Mouse (Mus musculus) lung, embryonic 16.5 days (tissue): ENCODE measurements around the gene Cd68. TPM values are rescaled to one million over a fixed set of nuclear protein-coding genes. Genes with fewer than 3 reads are reported as not detected.

Experiments used
- ATAC-seq: fragments of 200-750 bp; cut with Nextera tagmentation; 2 replicates; pipeline ENCODE4 v1.8.0; 2017; ENCODE audit warnings: low read depth, mild to moderate bottlenecking, moderate library complexity
- H3K27ac ChIP-seq: fragments of 300-500 bp; sonication (generic); 2 replicates; pipeline ENCODE4 v1.5.1; 2014; ENCODE audit warnings: mild to moderate bottlenecking, control low read depth, low read length
- H3K27me3 ChIP-seq: fragments of 300-500 bp; sonication (generic); 2 replicates; pipeline ENCODE4 v1.6.1; 2014; ENCODE audit warnings: low read depth, low read length, mixed read lengths; ENCODE audit not compliant: control insufficient read depth, insufficient read depth
- H3K36me3 ChIP-seq: fragments of 300-500 bp; sonication (generic); 2 replicates; pipeline ENCODE4 v1.6.1; 2014; ENCODE audit warnings: low read length; ENCODE audit not compliant: control insufficient read depth, insufficient read depth
- H3K4me1 ChIP-seq: fragments of 300-500 bp; sonication (generic); replicated peaks from 2 replicates; pipeline ENCODE4 v1.6.1; 2014; ENCODE audit warnings: low read length, mixed read lengths; ENCODE audit not compliant: control insufficient read depth, insufficient read depth
- H3K4me2 ChIP-seq: fragments of 300-500 bp; sonication (generic); 2 replicates; pipeline ENCODE4 v1.6.1; 2014; ENCODE audit warnings: low read depth, low read length, control low read depth
- H3K4me3 ChIP-seq: fragments of 300-500 bp; sonication (generic); 2 replicates; pipeline ENCODE4 v1.5.1; 2014; ENCODE audit warnings: mild to moderate bottlenecking, low read length, control low read depth
- H3K9ac ChIP-seq: fragments of 300-500 bp; sonication (generic); 2 replicates; pipeline ENCODE4 v1.6.1; 2014; ENCODE audit warnings: low read length, control low read depth
- H3K9me3 ChIP-seq: fragments of 300-500 bp; sonication (generic); 2 replicates; pipeline ENCODE4 v1.6.1; 2016; ENCODE audit warnings: low read length; ENCODE audit not compliant: control insufficient read depth
- WGBS: fragments of 180-500 bp; shearing (Covaris S2); extraction: QIAGEN DNeasy Blood & Tissue Kit; methylation state at CpG from one replicate; pipeline ENCODE4 v1.1.7; 2014; 5-methylcytosine and 5-hydroxymethylcytosine counted together
- polyA plus RNA-seq: library from polyadenylated mRNA; unstranded; fragments of >200 nt; fragmentation: Nextera tagmentation; extraction: Ambion mirVana; gene quantifications from 2 replicates; pipeline ENCODE4 v1.2.1, GENCODE M21; 2015

The Cd68 gene
- polyA plus RNA-seq, 1 experiment from 2014 or later: 19.2 TPM

DNA sequence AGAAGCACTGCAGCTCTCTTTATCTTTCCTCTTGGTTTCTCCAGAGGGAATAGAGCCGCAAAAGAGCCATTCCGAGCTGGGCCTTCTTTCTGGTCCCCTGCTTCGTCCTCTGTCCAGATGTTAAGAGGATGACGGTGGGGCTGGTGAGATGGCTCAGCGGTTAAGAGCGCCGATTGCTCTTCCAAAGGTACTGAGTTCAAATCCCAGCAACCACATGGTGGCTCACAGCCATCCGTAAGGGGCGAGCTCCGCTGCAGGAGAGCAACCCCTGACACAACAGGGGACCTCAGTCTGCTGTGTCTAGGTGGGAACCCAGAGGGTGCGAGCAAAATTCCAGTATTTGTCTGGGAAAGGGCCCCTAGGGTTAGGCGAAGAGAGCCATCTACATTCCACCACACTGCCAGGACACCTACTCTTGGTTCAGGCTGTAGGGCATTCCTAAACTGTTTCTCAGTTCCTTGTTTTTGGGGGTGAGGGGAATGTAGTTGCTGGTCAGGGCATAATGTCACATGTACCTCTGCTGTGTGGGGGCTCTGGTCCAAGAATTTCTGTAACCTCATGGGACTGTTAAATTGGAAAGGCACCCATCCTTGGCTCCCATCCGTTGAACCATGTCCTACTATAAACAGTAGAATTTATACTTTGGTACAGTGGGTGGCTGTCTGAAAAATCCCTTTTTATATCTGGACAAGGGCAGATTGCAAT is 2.8 kb downstream of the Cd68 start:
- H3K27me3 ChIP-seq: no peaks in the 10 kb centered on the region
- H3K9me3 ChIP-seq: no peaks in the 10 kb centered on the region
- H3K4me3 ChIP-seq: peak overlapping the region; percentile 69
- ATAC-seq: no peak
- peaks cover 33% of the 10 kb centered on the region for H3K36me3 ChIP-seq
- 60% methylated on average over 13 of the region's 13 CpGs for WGBS
- H3K4me2 ChIP-seq: peak overlapping the region; percentile 58
- peaks cover 13% of the 10 kb centered on the region for H3K4me1 ChIP-seq
- peak overlapping the region; percentile 76 for H3K9ac ChIP-seq
- peak overlapping the region; percentile 97 for H3K27ac ChIP-seq

GRCm38 (mm10) chr11:69662213-69662966 is 3.6 kb downstream of the Cd68 start, which contains the start of gene Mpdu1:
Gene Mpdu1, minus strand, starts transcription at chr11:69662642.
- Histone ChIP-seq H3K4me1 (peaks cover 13% of the 10 kb centered on the region), H3K36me3 (peaks cover 26% of the 10 kb centered on the region), H3K27me3 (no peaks in the 10 kb centered on the region), H3K27ac (peak within 1 kb of the TSS; percentile 97), H3K4me2 (peak within 1 kb of the TSS; percentile 58), H3K9me3 (no peaks in the 10 kb centered on the region), H3K4me3 (peak within 1 kb of the TSS; percentile 69), H3K9ac (peak within 1 kb of the TSS; percentile 76)
- WGBS: under 1% methylated on average over 48 of the region's 48 CpGs
- peak; percentile 97 for ATAC-seq

GRCm38 (mm10) chr11:69661221-69661881 is 4.6 kb downstream of the Cd68 start:
- 60% methylated on average over 3 of the region's 3 CpGs for WGBS
- Histone ChIP-seq H3K4me3 (peak overlapping the region; percentile 69), H3K9me3 (no peaks in the 10 kb centered on the region), H3K4me1 (peaks cover 13% of the 10 kb centered on the region), H3K27me3 (no peaks in the 10 kb centered on the region), H3K27ac (peak overlapping the region; percentile 97), H3K4me2 (peak overlapping the region; percentile 58), H3K9ac (peak overlapping the region; percentile 76), H3K36me3 (peaks cover 25% of the 10 kb centered on the region)
- no peak for ATAC-seq

DNA sequence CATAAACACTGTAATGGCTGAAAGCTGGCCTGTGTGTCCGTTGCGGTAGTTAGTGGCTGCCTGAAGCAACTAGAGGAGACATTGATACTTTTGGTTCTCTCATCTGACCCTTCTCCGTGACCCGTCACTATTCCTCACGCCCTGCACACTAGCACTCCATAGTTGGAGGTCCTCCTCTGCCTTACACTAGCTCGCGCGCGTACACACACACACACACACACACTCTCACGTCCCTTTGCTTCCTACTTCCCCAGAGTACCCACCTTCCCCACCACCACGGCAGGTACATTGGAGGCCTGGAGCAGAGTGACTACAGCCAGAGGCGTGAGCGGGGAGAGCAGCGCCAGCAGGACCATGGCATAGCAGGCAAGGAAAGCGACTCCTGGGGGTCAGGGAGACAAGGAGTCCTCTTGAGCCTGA is 8.5 kb downstream of the Cd68 start:
- Histone ChIP-seq H3K27me3 (no peaks in the 10 kb centered on the region), H3K4me1 (peaks cover 19% of the 10 kb centered on the region), H3K4me3 (no peak overlapping the region), H3K9me3 (no peaks in the 10 kb centered on the region), H3K4me2 (no peak overlapping the region), H3K27ac (no peak overlapping the region), H3K9ac (no peak overlapping the region), H3K36me3 (peaks cover 21% of the 10 kb centered on the region)
- WGBS: 80% methylated on average over 15 of the region's 15 CpGs
- no peak for ATAC-seq

DNA sequence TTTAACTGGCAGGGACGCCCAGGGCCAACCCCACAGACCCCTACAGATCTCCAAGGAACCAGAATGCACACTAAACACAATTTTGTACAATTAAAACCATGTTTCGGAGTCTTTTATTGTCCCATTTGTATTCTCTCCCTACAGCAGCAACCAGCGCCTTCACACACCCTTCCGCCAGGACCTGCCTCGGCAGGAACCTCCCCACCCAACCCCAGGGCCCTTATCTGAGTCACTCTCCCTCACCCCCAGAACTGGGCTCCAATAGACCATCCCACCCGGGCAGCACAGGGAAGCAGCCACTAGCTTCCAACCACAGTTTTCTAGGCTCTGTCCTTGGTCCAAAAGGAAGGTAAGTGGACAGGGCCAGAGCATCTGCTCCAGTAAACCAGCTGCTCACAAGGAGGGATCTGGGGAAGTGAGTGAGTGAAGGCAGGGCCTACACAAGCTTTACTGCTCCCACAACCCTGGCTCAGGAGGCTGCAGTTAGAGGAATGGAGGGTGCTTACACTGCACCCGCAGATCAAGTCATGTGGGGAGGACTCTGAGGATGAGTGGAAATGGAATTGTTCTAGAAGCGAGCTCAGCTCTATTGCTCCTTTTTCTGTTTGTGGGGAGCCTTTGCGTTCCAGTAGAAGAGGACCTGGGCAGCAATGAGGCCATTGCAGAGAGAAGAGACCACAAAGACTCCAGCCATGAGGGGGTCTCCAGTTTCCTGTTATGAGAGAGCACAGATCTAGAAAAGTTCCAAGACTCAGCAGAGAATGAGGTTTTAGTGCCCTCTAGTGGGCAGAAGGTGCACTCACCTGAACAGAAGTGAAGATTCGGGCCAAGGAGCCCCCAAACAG is 9.1 kb downstream of the Cd68 start:
- Histone ChIP-seq H3K9me3 (no peaks in the 10 kb centered on the region), H3K4me2 (no peak overlapping the region), H3K9ac (no peak overlapping the region), H3K27ac (no peak overlapping the region), H3K4me1 (peaks cover 19% of the 10 kb centered on the region), H3K27me3 (no peaks in the 10 kb centered on the region), H3K4me3 (no peak overlapping the region), H3K36me3 (peaks cover 24% of the 10 kb centered on the region)
- WGBS: 73% methylated on average over 10 of the region's 10 CpGs
- ATAC-seq: no peak

GRCm38 (mm10) chr11:69656065-69656455 is 9.9 kb downstream of the Cd68 start:
- H3K4me1 ChIP-seq: peaks cover 12% of the 10 kb centered on the region
- H3K27ac ChIP-seq: no peak overlapping the region
- no peak overlapping the region for H3K4me2 ChIP-seq
- ATAC-seq: no peak; the same call in 1 of the 2 replicates
- H3K9ac ChIP-seq: no peak overlapping the region
- no peaks in the 10 kb centered on the region for H3K27me3 ChIP-seq
- no peak overlapping the region for H3K4me3 ChIP-seq
- H3K36me3 ChIP-seq: peaks cover 32% of the 10 kb centered on the region
- 64% methylated on average over 5 of the region's 5 CpGs for WGBS
- no peaks in the 10 kb centered on the region for H3K9me3 ChIP-seq

GRCm38 (mm10) chr11:69655264-69656064 is 10.5 kb downstream of the Cd68 start, which contains the start of gene Sox15:
Gene Sox15, plus strand, starts transcription at chr11:69655314.
- Histone ChIP-seq H3K4me2 (no peak within 1 kb of the TSS), H3K4me1 (peaks cover 12% of the 10 kb centered on the region), H3K4me3 (no peak within 1 kb of the TSS), H3K36me3 (peaks cover 37% of the 10 kb centered on the region), H3K27me3 (no peaks in the 10 kb centered on the region), H3K9ac (no peak within 1 kb of the TSS; the same call in 1 of the 2 replicates), H3K9me3 (no peaks in the 10 kb centered on the region), H3K27ac (peak within 1 kb of the TSS; percentile 68)
- 19% methylated on average over 34 of the region's 34 CpGs for WGBS
- ATAC-seq: peak; percentile 73

- ATAC-seq: peak; percentile 53
- Histone ChIP-seq H3K4me1 (peaks cover 12% of the 10 kb centered on the region), H3K27me3 (no peaks in the 10 kb centered on the region), H3K36me3 (peaks cover 42% of the 10 kb centered on the region), H3K27ac (peak overlapping the region; percentile 68), H3K9me3 (no peaks in the 10 kb centered on the region), H3K4me3 (no peak overlapping the region), H3K4me2 (no peak overlapping the region), H3K9ac (no peak overlapping the region; the same call in 1 of the 2 replicates)
- WGBS: 36% methylated on average over 9 of the region's 9 CpGs
These were observed 11.2 kb downstream of the Cd68 start for GRCm38 (mm10) chr11:69654760-69655159.
